Mouse (Mus musculus) C2C12 (cell line): Measurements from ENCODE around the gene Clrn3.

Experiments
- CTCF ChIP-seq: IDR thresholded peaks from one replicate; pipeline ENCODE4 v1.5.1; 2011; ENCODE audit not compliant: control insufficient read depth, insufficient read depth, insufficient read length
- MYOD1 ChIP-seq: IDR thresholded peaks from one replicate; pipeline ENCODE4 v1.6.1; 2011; ENCODE audit warnings: low read depth; ENCODE audit not compliant: control insufficient read depth, insufficient read length
- MYOG ChIP-seq: IDR thresholded peaks from one replicate; pipeline ENCODE4 v1.6.1; 2011; ENCODE audit not compliant: control insufficient read depth, insufficient read length; ENCODE audit errors: extremely low read depth

GRCm38 (mm10) chr7:135556663-135557402 is 28.4 kb upstream of the Clrn3 start:
- TF ChIP-seq CTCF (no peak), MYOD1 (no peak), MYOG (no peak)
